Mouse (Mus musculus) midbrain, embryonic 15.5 days (tissue): Measurements from ENCODE around the gene Adrb1. TPM values are rescaled to one million over a fixed set of nuclear protein-coding genes. Genes with fewer than 3 reads are reported as not detected.

Experiments used
- ATAC-seq: fragments of 200-750 bp; cut with Nextera tagmentation; replicated peaks from 2 replicates; pipeline ENCODE4 v1.8.0; 2017; ENCODE audit warnings: moderate TSS enrichment
- H3K27ac ChIP-seq: fragments of 300-500 bp; sonication (generic); 2 replicates; pipeline ENCODE4 v1.5.1; 2015; ENCODE audit warnings: mild to moderate bottlenecking, inconsistent platforms
- H3K27me3 ChIP-seq: fragments of 300-500 bp; sonication (generic); replicated peaks from 2 replicates; pipeline ENCODE4 v1.6.1; 2015; ENCODE audit warnings: inconsistent platforms
- H3K36me3 ChIP-seq: fragments of 300-500 bp; sonication (generic); replicated peaks from 2 replicates; pipeline ENCODE4 v1.6.1; 2015; ENCODE audit warnings: inconsistent platforms
- H3K4me1 ChIP-seq: fragments of 300-500 bp; sonication (generic); 2 replicates; pipeline ENCODE4 v1.6.1; 2015; ENCODE audit warnings: inconsistent platforms
- H3K4me2 ChIP-seq: fragments of 300-500 bp; sonication (generic); 2 replicates; pipeline ENCODE4 v1.6.1; 2015; ENCODE audit warnings: inconsistent platforms, mild to moderate bottlenecking, moderate library complexity
- H3K4me3 ChIP-seq: fragments of 300-500 bp; sonication (generic); 2 replicates; pipeline ENCODE4 v1.5.1; 2015; ENCODE audit warnings: mild to moderate bottlenecking, inconsistent platforms
- H3K9ac ChIP-seq: fragments of 300-500 bp; sonication (generic); 2 replicates; pipeline ENCODE4 v1.6.1; 2015; ENCODE audit warnings: mild to moderate bottlenecking, inconsistent platforms
- H3K9me3 ChIP-seq: fragments of 300-500 bp; sonication (generic); 2 replicates; pipeline ENCODE4 v1.6.1; 2016; ENCODE audit warnings: inconsistent platforms
- WGBS: fragments of 180-500 bp; shearing (Covaris S2); methylation state at CpG from one replicate; pipeline ENCODE4 v1.1.7; 2015; ENCODE audit warnings: mixed read lengths; 5-methylcytosine and 5-hydroxymethylcytosine counted together
- polyA plus RNA-seq: library from polyadenylated mRNA; unstranded; fragments of >200 nt; fragmentation: Nextera tagmentation; extraction: Ambion mirVana; gene quantifications from 2 replicates; pipeline ENCODE4 v1.2.1, GENCODE M21; 2015

Gene Adrb1
- polyA plus RNA-seq, 1 experiment from 2014 or later: 1.3 TPM

GRCm38 (mm10) chr19:56708794-56709193 is 13.2 kb upstream of the Adrb1 start:
- no peak for ATAC-seq
- Histone ChIP-seq H3K4me3 (no peak overlapping the region), H3K36me3 (no peaks in the 10 kb centered on the region), H3K4me2 (no peak overlapping the region), H3K9ac (no peak overlapping the region), H3K27ac (no peak overlapping the region), H3K9me3 (no peaks in the 10 kb centered on the region), H3K4me1 (peaks cover 4% of the 10 kb centered on the region; the same call in 1 of the 2 replicates), H3K27me3 (no peaks in the 10 kb centered on the region)
- 59% methylated on average over 2 of the region's 2 CpGs for WGBS

GRCm38 (mm10) chr19:56710131-56710905 is 11.7 kb upstream of the Adrb1 start:
- Histone ChIP-seq H3K9me3 (no peaks in the 10 kb centered on the region), H3K4me1 (peaks cover 1% of the 10 kb centered on the region; the same call in 1 of the 2 replicates), H3K36me3 (no peaks in the 10 kb centered on the region), H3K4me3 (no peak overlapping the region), H3K27me3 (no peaks in the 10 kb centered on the region), H3K9ac (no peak overlapping the region), H3K27ac (no peak overlapping the region), H3K4me2 (no peak overlapping the region)
- ATAC-seq: no peak
- WGBS: 78% methylated on average over 17 of the region's 17 CpGs

- Histone ChIP-seq H3K27ac (no peak overlapping the region), H3K9me3 (no peaks in the 10 kb centered on the region), H3K9ac (no peak overlapping the region), H3K4me3 (no peak overlapping the region), H3K4me1 (no peaks in the 10 kb centered on the region), H3K4me2 (no peak overlapping the region), H3K27me3 (no peaks in the 10 kb centered on the region), H3K36me3 (no peaks in the 10 kb centered on the region)
- ATAC-seq: no peak
- 93% methylated on average over 5 of the region's 5 CpGs for WGBS
Measured at GRCm38 (mm10) chr19:56713613-56714012, 8.4 kb upstream of the Adrb1 start.

- H3K4me2 ChIP-seq: no peak overlapping the region
- WGBS: 41% methylated on average over 4 of the region's 4 CpGs
- H3K4me3 ChIP-seq: no peak overlapping the region
- no peaks in the 10 kb centered on the region for H3K36me3 ChIP-seq
- H3K27ac ChIP-seq: no peak overlapping the region
- H3K27me3 ChIP-seq: peaks cover 9% of the 10 kb centered on the region
- H3K9ac ChIP-seq: no peak overlapping the region
- no peak for ATAC-seq
- H3K4me1 ChIP-seq: no peaks in the 10 kb centered on the region
- no peaks in the 10 kb centered on the region for H3K9me3 ChIP-seq
Measured at GRCm38 (mm10) chr19:56714661-56715170, 7.3 kb upstream of the Adrb1 start.

- H3K4me1 ChIP-seq: peaks cover 23% of the 10 kb centered on the region
- ATAC-seq: no peak
- H3K36me3 ChIP-seq: no peaks in the 10 kb centered on the region
- no peak overlapping the region for H3K27ac ChIP-seq
- H3K4me3 ChIP-seq: no peak overlapping the region
- H3K9ac ChIP-seq: no peak overlapping the region
- no peaks in the 10 kb centered on the region for H3K9me3 ChIP-seq
- H3K27me3 ChIP-seq: peaks cover 32% of the 10 kb centered on the region
- whole genome bisulfite sequencing: 77% methylated on average over 8 of the region's 8 CpGs
- no peak overlapping the region for H3K4me2 ChIP-seq
Measured at GRCm38 (mm10) chr19:56718046-56718445, 4.0 kb upstream of the Adrb1 start.

GRCm38 (mm10) chr19:56720882-56721281 is 1.1 kb upstream of the Adrb1 start:
- no peak for ATAC-seq
- peaks cover 57% of the 10 kb centered on the region for H3K27me3 ChIP-seq
- no peak overlapping the region for H3K9ac ChIP-seq
- H3K27ac ChIP-seq: no peak overlapping the region
- peaks cover 37% of the 10 kb centered on the region for H3K4me1 ChIP-seq
- no peaks in the 10 kb centered on the region for H3K36me3 ChIP-seq
- H3K9me3 ChIP-seq: no peaks in the 10 kb centered on the region
- H3K4me3 ChIP-seq: peak overlapping the region; percentile 59; the same call in 1 of the 2 replicates
- H3K4me2 ChIP-seq: peak overlapping the region; percentile 97
- WGBS: 30% methylated on average over 13 of the region's 13 CpGs

GRCm38 (mm10) chr19:56722291-56722707 is 300 bp downstream of the Adrb1 start:
- H3K27ac ChIP-seq: no peak overlapping the region
- H3K4me3 ChIP-seq: peak overlapping the region; percentile 59
- peaks cover 61% of the 10 kb centered on the region for H3K27me3 ChIP-seq
- peak overlapping the region; percentile 48 for H3K9ac ChIP-seq
- H3K9me3 ChIP-seq: no peaks in the 10 kb centered on the region
- H3K36me3 ChIP-seq: no peaks in the 10 kb centered on the region
- H3K4me1 ChIP-seq: peaks cover 43% of the 10 kb centered on the region
- H3K4me2 ChIP-seq: peak overlapping the region; percentile 97
- WGBS: under 1% methylated on average over 39 of the region's 48 CpGs
- peak; percentile 46 for ATAC-seq

- H3K9ac ChIP-seq: peak overlapping the region; percentile 48
- WGBS: 1% methylated on average over 69 of the region's 69 CpGs
- H3K4me2 ChIP-seq: peak overlapping the region; percentile 97
- H3K27ac ChIP-seq: no peak overlapping the region
- peak; percentile 65 for ATAC-seq
- peaks cover 46% of the 10 kb centered on the region for H3K4me1 ChIP-seq
- H3K36me3 ChIP-seq: no peaks in the 10 kb centered on the region
- peak overlapping the region; percentile 59 for H3K4me3 ChIP-seq
- H3K27me3 ChIP-seq: peaks cover 61% of the 10 kb centered on the region
- no peaks in the 10 kb centered on the region for H3K9me3 ChIP-seq
Measured at GRCm38 (mm10) chr19:56722711-56723330, 822 bp downstream of the Adrb1 start.

- WGBS: under 1% methylated on average over 71 of the region's 71 CpGs
- peak; percentile 15; the same call in 1 of the 2 replicates for ATAC-seq
- Histone ChIP-seq H3K4me3 (peak overlapping the region; percentile 59), H3K27me3 (peaks cover 61% of the 10 kb centered on the region), H3K36me3 (no peaks in the 10 kb centered on the region), H3K9me3 (no peaks in the 10 kb centered on the region), H3K4me2 (peak overlapping the region; percentile 97), H3K27ac (no peak overlapping the region), H3K4me1 (peaks cover 49% of the 10 kb centered on the region), H3K9ac (peak overlapping the region; percentile 48)
Measured at GRCm38 (mm10) chr19:56723331-56724125, 1.5 kb downstream of the Adrb1 start.

GRCm38 (mm10) chr19:56724126-56724597 is 2.2 kb downstream of the Adrb1 start:
- no peaks in the 10 kb centered on the region for H3K36me3 ChIP-seq
- ATAC-seq: no peak
- peak overlapping the region; percentile 59 for H3K4me3 ChIP-seq
- H3K9ac ChIP-seq: no peak overlapping the region
- peak overlapping the region; percentile 97 for H3K4me2 ChIP-seq
- H3K27ac ChIP-seq: no peak overlapping the region
- WGBS: 9% methylated on average over 13 of the region's 13 CpGs
- H3K27me3 ChIP-seq: peaks cover 58% of the 10 kb centered on the region
- peaks cover 53% of the 10 kb centered on the region for H3K4me1 ChIP-seq
- no peaks in the 10 kb centered on the region for H3K9me3 ChIP-seq

GRCm38 (mm10) chr19:56727170-56727877 is 5.3 kb downstream of the Adrb1 start:
- Histone ChIP-seq H3K9me3 (no peaks in the 10 kb centered on the region), H3K4me3 (no peak overlapping the region), H3K4me2 (no peak overlapping the region), H3K9ac (no peak overlapping the region), H3K27ac (no peak overlapping the region), H3K4me1 (peaks cover 38% of the 10 kb centered on the region), H3K27me3 (peaks cover 37% of the 10 kb centered on the region), H3K36me3 (no peaks in the 10 kb centered on the region)
- ATAC-seq: peak; percentile 34; the same call in 1 of the 2 replicates
- WGBS: 57% methylated on average over 14 of the region's 14 CpGs
